Mouse (Mus musculus) MEL (cell line): ENCODE measurements around the gene Hif1an. TPM values are rescaled to one million over a fixed set of nuclear protein-coding genes. Genes with fewer than 3 reads are reported as not detected.

Experiments used
- DNase-seq: peaks from one replicate; pipeline ENCODE4 v3.0.0; 2011; ENCODE audit warnings: low read depth, low spot score
- H3K27ac ChIP-seq: 2 replicates; pipeline ENCODE4 v1.5.1; 2012; ENCODE audit warnings: low read depth, mild to moderate bottlenecking, control low read depth, low read length, moderate library complexity; ENCODE audit not compliant: control insufficient read depth
- H3K27me3 ChIP-seq, 2 experiments: fragments of 150-350 bp in 1 of 2; sonication (generic) in 1 of 2; 2 replicates each; pipeline ENCODE4 v1.6.1; 2012; ENCODE audit warnings: low read length in 2 of 2, mild to moderate bottlenecking in 2 of 2, improper control_type of control experiment in 1 of 2, moderate library complexity in 1 of 2; ENCODE audit not compliant: insufficient read depth in 2 of 2, control insufficient read depth in 1 of 2
- H3K36me3 ChIP-seq, 2 experiments: 2 replicates each; pipeline ENCODE4 v1.6.1; 2012 to 2014; ENCODE audit warnings: low read length in 2 of 2, improper control_type of control experiment in 1 of 2, inconsistent platforms in 1 of 2, mild to moderate bottlenecking in 1 of 2; ENCODE audit not compliant: insufficient read depth in 2 of 2, control insufficient read depth in 1 of 2
- H3K4me1 ChIP-seq, 2 experiments: fragments of 150-350 bp in 1 of 2; sonication (generic) in 1 of 2; 2 replicates each; pipeline ENCODE4 v1.6.1; 2012; ENCODE audit warnings: low read length in 2 of 2, improper control_type of control experiment in 1 of 2, mild to moderate bottlenecking in 1 of 2; ENCODE audit not compliant: insufficient read depth in 2 of 2, control insufficient read depth in 1 of 2
- H3K4me3 ChIP-seq, 2 experiments: fragments of 150-350 bp in 1 of 2; sonication (generic) in 1 of 2; 2 replicates each; pipeline ENCODE4 v1.5.1; 2012; ENCODE audit warnings: low read depth in 2 of 2, low read length in 2 of 2, mild to moderate bottlenecking in 2 of 2, moderate library complexity in 2 of 2, control low read depth in 1 of 2, improper control_type of control experiment in 1 of 2; ENCODE audit not compliant: control insufficient read depth in 1 of 2, insufficient read depth in 1 of 2
- H3K79me2 ChIP-seq: 2 replicates; pipeline ENCODE4 v1.6.1; 2012; ENCODE audit warnings: mild to moderate bottlenecking, low read length, moderate library complexity; ENCODE audit not compliant: control insufficient read depth, poor library complexity, insufficient read depth
- H3K9ac ChIP-seq: 2 replicates; pipeline ENCODE4 v1.6.1; 2012; ENCODE audit warnings: low read depth, mild to moderate bottlenecking, control low read depth, low read length, moderate library complexity; ENCODE audit not compliant: control insufficient read depth, poor library complexity, severe bottlenecking
- H3K9me3 ChIP-seq: fragments of 150-350 bp; sonication (generic); replicated peaks from 2 replicates; pipeline ENCODE4 v1.6.1; 2012; ENCODE audit warnings: mild to moderate bottlenecking, low read length, improper control_type of control experiment, moderate library complexity; ENCODE audit not compliant: insufficient read depth
- CHD1 ChIP-seq: IDR thresholded peaks from 2 replicates; pipeline ENCODE4 v1.6.1; 2012; ENCODE audit warnings: low read depth, mild to moderate bottlenecking, inconsistent platforms, low read length, improper control_type of control experiment
- CHD2 ChIP-seq: IDR thresholded peaks from 2 replicates; pipeline ENCODE4 v1.6.1; 2011; ENCODE audit warnings: low read length, improper control_type of control experiment
- CTCF ChIP-seq, 3 experiments: IDR thresholded peaks in 2 of 3; conservative IDR thresholded peaks in 1 of 3; 2 replicates each; pipeline ENCODE4 v1.5.1; 2011 to 2012; ENCODE audit warnings: low read length in 3 of 3, low read depth in 2 of 3, mild to moderate bottlenecking in 2 of 3, improper control_type of control experiment in 1 of 3, inconsistent platforms in 1 of 3, mixed read lengths in 1 of 3, moderate library complexity in 1 of 3; ENCODE audit not compliant: control insufficient read depth in 1 of 3, insufficient read depth in 1 of 3, poor library complexity in 1 of 3, severe bottlenecking in 1 of 3
- ELF1 ChIP-seq: IDR thresholded peaks from 2 replicates; pipeline ENCODE4 v1.6.1; 2014; ENCODE audit warnings: low read depth, mild to moderate bottlenecking, inconsistent platforms, low read length, improper control_type of control experiment, moderate library complexity
- EP300 ChIP-seq, 2 experiments: IDR thresholded peaks; 2 replicates each; pipeline ENCODE4 v1.6.1; 2011; ENCODE audit warnings: improper control_type of control experiment in 2 of 2, low read length in 2 of 2, low read depth in 1 of 2, mild to moderate bottlenecking in 1 of 2
- ETS1 ChIP-seq: IDR thresholded peaks from 2 replicates; pipeline ENCODE4 v1.6.1; 2012; ENCODE audit warnings: low read depth, mild to moderate bottlenecking, inconsistent platforms, low read length, improper control_type of control experiment, moderate library complexity
- GATA1 ChIP-seq: IDR thresholded peaks from 2 replicates; pipeline ENCODE4 v1.6.1; 2011; ENCODE audit warnings: low read depth, low read length, improper control_type of control experiment
- HCFC1 ChIP-seq: IDR thresholded peaks from 2 replicates; pipeline ENCODE4 v1.6.1; 2012; ENCODE audit warnings: low read depth, mild to moderate bottlenecking, inconsistent platforms, low read length, improper control_type of control experiment, moderate library complexity
- JUND ChIP-seq: IDR thresholded peaks from 2 replicates; pipeline ENCODE4 v1.6.1; 2011; ENCODE audit warnings: low read depth, mild to moderate bottlenecking, improper control_type of control experiment, low read length
- KAT2A ChIP-seq: conservative IDR thresholded peaks from 2 replicates; pipeline ENCODE4 v1.6.1; 2012; ENCODE audit warnings: low read depth, low read length, improper control_type of control experiment, inconsistent platforms
- MAFK ChIP-seq: IDR thresholded peaks from 2 replicates; pipeline ENCODE4 v1.6.1; 2011; ENCODE audit warnings: low read depth, mild to moderate bottlenecking, low read length, improper control_type of control experiment, borderline replicate concordance
- MAX ChIP-seq: IDR thresholded peaks from 2 replicates; pipeline ENCODE4 v1.6.1; 2011; ENCODE audit warnings: low read length, improper control_type of control experiment
- MAZ ChIP-seq: IDR thresholded peaks from 2 replicates; pipeline ENCODE4 v1.6.1; 2012; ENCODE audit warnings: low read depth, mild to moderate bottlenecking, inconsistent platforms, low read length, improper control_type of control experiment
- MEF2A ChIP-seq: IDR thresholded peaks from 2 replicates; pipeline ENCODE4 v1.6.1; 2014; ENCODE audit warnings: low read depth, mild to moderate bottlenecking, inconsistent platforms, low read length, improper control_type of control experiment; ENCODE audit not compliant: poor library complexity, insufficient replicate concordance, severe bottlenecking; ENCODE audit errors: extremely low read depth
- MXI1 ChIP-seq: IDR thresholded peaks from 2 replicates; pipeline ENCODE4 v1.6.1; 2011; ENCODE audit warnings: mild to moderate bottlenecking, low read depth, low read length, improper control_type of control experiment
- MYB ChIP-seq: IDR thresholded peaks from 2 replicates; pipeline ENCODE4 v1.6.1; 2011; ENCODE audit warnings: mild to moderate bottlenecking, low read depth, low read length, improper control_type of control experiment
- NELFE ChIP-seq: IDR thresholded peaks from 2 replicates; pipeline ENCODE4 v1.6.1; 2011; ENCODE audit warnings: low read depth, low read length, improper control_type of control experiment
- NRF1 ChIP-seq: IDR thresholded peaks from 2 replicates; pipeline ENCODE4 v1.6.1; 2014; ENCODE audit warnings: low read depth, mild to moderate bottlenecking, inconsistent platforms, low read length, improper control_type of control experiment, moderate library complexity; ENCODE audit not compliant: poor library complexity, insufficient read depth, severe bottlenecking
- POLR2AphosphoS2 ChIP-seq: IDR thresholded peaks from 2 replicates; pipeline ENCODE4 v1.6.1; 2011; ENCODE audit warnings: low read length, improper control_type of control experiment
- POLR2AphosphoS5 ChIP-seq: IDR thresholded peaks from 2 replicates; pipeline ENCODE4 v1.6.1; 2012; ENCODE audit warnings: low read depth, borderline replicate concordance, mild to moderate bottlenecking, inconsistent platforms, low read length, moderate library complexity, mixed read lengths
- RCOR1 ChIP-seq: IDR thresholded peaks from 2 replicates; pipeline ENCODE4 v1.6.1; 2012; ENCODE audit warnings: low read depth, mild to moderate bottlenecking, inconsistent platforms, low read length, improper control_type of control experiment
- TBP ChIP-seq: IDR thresholded peaks from 2 replicates; pipeline ENCODE4 v1.8.0; 2011; ENCODE audit warnings: low read depth, low read length, improper control_type of control experiment
- TCF12 ChIP-seq: IDR thresholded peaks from 2 replicates; pipeline ENCODE4 v1.6.1; 2014; ENCODE audit warnings: low read depth, mild to moderate bottlenecking, inconsistent platforms, low read length, improper control_type of control experiment, moderate library complexity
- UBTF ChIP-seq: IDR thresholded peaks from 2 replicates; pipeline ENCODE4 v1.6.1; 2012; ENCODE audit warnings: low read depth, mild to moderate bottlenecking, inconsistent platforms, low read length, improper control_type of control experiment, moderate library complexity, borderline replicate concordance; ENCODE audit not compliant: insufficient read depth
- ZNF384 ChIP-seq: IDR thresholded peaks from 2 replicates; pipeline ENCODE4 v1.6.1; 2012; ENCODE audit warnings: low read depth, mild to moderate bottlenecking, inconsistent platforms, low read length, improper control_type of control experiment
- polyA plus RNA-seq, 2 experiments: library from polyadenylated mRNA; stranded (reverse) in 1 of 2; unstranded in 1 of 2; fragments of >175 nt in 1 of 2; fragments of >200 nt in 1 of 2; gene quantifications; 2 replicates each; pipeline versions ENCODE4 v1.2.1 to v1.2.4; 2012; ENCODE audit warnings: low replicate concordance in 2 of 2, low read depth in 1 of 2; ENCODE audit not compliant: insufficient read length in 2 of 2, insufficient read depth in 1 of 2, missing spikeins in 1 of 2
- total RNA-seq: library from RNA; depleted of rRNA; stranded (reverse); fragments of 300-350 nt; gene quantifications from 2 replicates; pipeline ENCODE4 v1.2.3, GENCODE M21; 2012

Gene Hif1an
- total and polyA plus RNA-seq, 3 experiments: 16.9 to 54.5 (median 36.1) TPM

DNA sequence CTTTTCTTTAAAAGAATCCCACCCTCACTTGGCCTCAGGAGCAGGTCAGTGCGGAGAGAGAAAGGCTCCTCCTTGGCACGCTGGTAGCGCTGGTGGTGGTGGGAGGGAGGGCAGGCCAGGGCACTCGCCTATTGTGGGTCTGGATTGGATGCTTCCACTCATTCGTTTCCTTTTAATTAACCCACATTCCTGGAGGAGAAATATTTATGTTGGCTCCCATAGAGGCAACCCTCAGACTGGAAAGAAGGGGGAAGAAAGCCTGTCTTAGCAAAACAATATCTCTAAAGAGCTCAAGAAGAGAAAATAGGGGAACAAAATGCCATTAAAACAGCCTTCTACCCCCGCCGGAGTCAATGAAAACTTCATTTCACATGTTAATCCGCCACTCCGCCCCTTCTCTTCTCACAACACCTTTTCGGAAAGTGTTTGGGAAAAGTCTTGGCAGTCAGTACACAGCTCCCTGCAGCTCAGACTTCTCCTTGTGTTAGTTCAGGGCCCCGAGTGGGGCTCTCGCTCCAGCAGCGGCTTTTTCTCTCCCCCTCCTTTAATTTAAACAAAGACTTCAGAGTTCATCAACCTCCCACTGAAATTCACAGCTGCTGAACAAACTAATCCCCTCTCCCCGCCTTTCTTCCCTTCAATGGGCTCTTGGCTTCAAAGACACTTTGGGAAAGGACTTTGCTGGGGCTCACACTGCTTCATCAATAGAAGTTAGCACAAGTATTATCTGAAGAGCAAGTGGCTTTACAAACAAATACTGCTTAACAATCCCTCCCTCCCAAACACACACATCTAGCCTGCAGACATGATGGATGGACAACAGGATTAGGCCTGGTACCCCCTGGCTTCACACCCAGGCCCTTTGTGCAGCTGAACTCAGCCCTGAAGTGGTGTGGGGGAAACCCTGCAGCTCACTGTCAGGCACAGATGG lies 47.9 kb upstream of the Hif1an start:
- no peaks in the 10 kb centered on the region for H3K4me1 ChIP-seq
- H3K9me3 ChIP-seq: no peaks in the 10 kb centered on the region
- H3K4me3 ChIP-seq: no peak overlapping the region
- TF ChIP-seq POLR2AphosphoS2 (no peak), RCOR1 (no peak), ZNF384 (no peak), NELFE (no peak), MXI1 (no peak), TBP (no peak), NRF1 (no peak), ETS1 (no peak), POLR2AphosphoS5 (no peak), TCF12 (no peak), KAT2A (no peak), CHD1 (no peak), CHD2 (no peak), MYB (no peak), JUND (no peak), GATA1 (no peak), MAFK (no peak), EP300 (IDR thresholded peaks at IDR 0.05; ENCODE audit: low read depth in 1 of 2, low read length in 2 of 2) (no peak), ELF1 (no peak)
- TF ChIP-seq, all 39 proteins: peak for 0
- H3K27ac ChIP-seq: no peak overlapping the region
- H3K9ac ChIP-seq: no peak overlapping the region
- H3K79me2 ChIP-seq: no peaks in the 10 kb centered on the region
- no peaks in the 10 kb centered on the region; a peak in 1 of 4 replicates for H3K27me3 ChIP-seq
- no peak for DNase-seq
- no peaks in the 10 kb centered on the region for H3K36me3 ChIP-seq

DNA sequence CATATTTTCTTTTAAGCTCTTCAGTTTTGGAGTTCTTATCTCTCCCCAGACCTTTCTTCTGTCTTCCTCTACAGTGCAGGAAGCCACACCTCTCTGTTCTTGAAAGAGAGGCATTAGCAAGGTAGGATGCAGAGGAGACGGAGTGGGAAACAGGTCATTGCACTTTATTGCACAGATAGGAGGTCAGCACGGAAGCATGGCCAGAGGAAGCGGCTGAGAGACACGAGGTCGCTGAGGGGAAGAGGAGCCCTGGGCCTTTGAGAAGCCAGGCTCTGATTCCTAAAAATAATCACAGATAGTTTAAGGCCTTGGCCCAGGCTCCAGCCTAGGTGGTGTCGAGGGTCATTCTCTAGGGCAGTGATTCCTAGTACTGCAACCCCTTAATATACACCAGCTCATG lies 46.9 kb upstream of the Hif1an start:
- TF ChIP-seq HCFC1 (no peak), MAX (no peak), GATA1 (no peak), POLR2AphosphoS2 (no peak), MAFK (no peak), MXI1 (no peak), MAZ (no peak), ETS1 (no peak), CTCF (IDR thresholded peaks at IDR 0.05 in 2 of 3, conservative IDR thresholded peaks at IDR 0.05 in 1 of 3; ENCODE audit: control insufficient read depth in 1 of 3, insufficient read depth in 1 of 3, low read depth in 2 of 3, low read length in 3 of 3, poor library complexity in 1 of 3, severe bottlenecking in 1 of 3) (no peak), UBTF (no peak), NRF1 (no peak), MEF2A (no peak), ELF1 (no peak), POLR2AphosphoS5 (no peak), RCOR1 (no peak)
- TF ChIP-seq, all 39 proteins: peak for 0
- H3K9ac ChIP-seq: no peak overlapping the region
- H3K4me3 ChIP-seq: no peak overlapping the region
- no peaks in the 10 kb centered on the region for H3K9me3 ChIP-seq
- H3K27ac ChIP-seq: no peak overlapping the region
- H3K79me2 ChIP-seq: no peaks in the 10 kb centered on the region
- no peaks in the 10 kb centered on the region; a peak in 1 of 4 replicates for H3K27me3 ChIP-seq
- no peak for DNase-seq
- no peaks in the 10 kb centered on the region for H3K36me3 ChIP-seq
- H3K4me1 ChIP-seq: no peaks in the 10 kb centered on the region
